Comparison of ENCODE assay signal across 18 mouse cellular contexts in genomic region chr1:136258495-136258894, GRCm38 (mm10). TPM values are rescaled to one million over a fixed set of nuclear protein-coding genes. Genes with fewer than 3 reads are reported as not detected.
"Had no signal": no experiment of that assay in that cellular context is flagged by ENCODE, and none has a peak within 500 bp of the region (broad histone marks: within the 10 kb centered on the region; RNA-seq: fewer than 3 reads in every experiment).

No protein-coding gene starts in this region.

- H3K4me3 ChIP-seq: left cerebral cortex, adult 2 months; limb, embryonic 15.5 days; liver, embryonic 12.5 days; megakaryocyte, embryonic 14.5 days; midbrain, embryonic 12.5 days had no signal

- H3K9me3 ChIP-seq: limb, embryonic 15.5 days; liver, embryonic 12.5 days; megakaryocyte, embryonic 14.5 days; midbrain, embryonic 12.5 days had no signal

- H3K27ac ChIP-seq: left cerebral cortex, adult 2 months; limb, embryonic 15.5 days; liver, embryonic 12.5 days; macrophage; midbrain, embryonic 12.5 days; stomach, postnatal 0 days had no signal

- H3K36me3 ChIP-seq: limb, embryonic 15.5 days; liver, embryonic 12.5 days; midbrain, embryonic 12.5 days had no signal

- DNase-seq: kidney, adult 11 months; kidney, postnatal 14 days; lung, embryonic 14.5 days; lung, postnatal 10 days; right cerebral cortex, adult 18-20 months; right cerebral cortex, postnatal 25 days had no signal

RNA-seq across cellular contexts. Expression of gene Gpr25, which starts 2.2 kb away (rescaled TPM):
- polyA plus RNA-seq: kidney, embryonic 14.5 days; limb, embryonic 11.5 days; limb, embryonic 15.5 days; liver, embryonic 12.5 days; liver, embryonic 16.5 days; lung, embryonic 14.5 days; macrophage; midbrain, embryonic 12.5 days; stomach, postnatal 0 days had no signal

RNA-seq across cellular contexts. Expression of gene Inava, which starts 24.4 kb away (rescaled TPM):
- polyA plus RNA-seq: macrophage had no signal

RNA-seq across cellular contexts. Expression of gene Mroh3, which starts 45.9 kb away (rescaled TPM):
- polyA plus RNA-seq: limb, embryonic 15.5 days; liver, embryonic 12.5 days; liver, embryonic 16.5 days; lung, embryonic 14.5 days; macrophage; midbrain, postnatal 0 days; neural tube, embryonic 14.5 days had no signal
